Mouse (Mus musculus) layer of hippocampus, postnatal 36 days (tissue): ENCODE measurements at regions not wholly inside any gene's neighbourhood (a gene's known extent, or its start where the extent isn't known, plus 50 kb on each side); places are given as distances from the start of the nearest gene placed in this dataset.

Source experiments
- DNase-seq, 2 experiments: peaks; one replicate each; pipeline ENCODE4 v3.0.0; 2022

DNA sequence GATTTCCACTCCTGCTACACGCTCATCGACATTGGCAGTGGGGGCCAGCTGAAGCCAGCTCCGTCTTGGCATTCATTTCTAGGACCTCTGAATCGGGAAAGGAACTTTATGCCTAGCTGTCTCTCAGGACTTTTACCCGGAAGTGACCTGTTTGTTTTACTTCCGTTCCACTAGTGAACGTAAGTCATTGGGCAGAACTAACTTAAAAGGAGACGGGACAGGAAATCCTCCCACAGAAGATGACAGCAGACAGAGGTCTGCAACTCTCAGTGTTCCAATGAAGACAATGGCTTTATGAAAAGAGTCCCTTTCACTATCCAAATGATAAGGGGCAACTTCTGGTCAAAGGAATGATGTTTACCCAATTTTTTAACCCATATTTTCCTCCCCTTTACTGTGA lies 155.5 kb downstream of the Sec61b start:
- no peak for DNase-seq

DNA sequence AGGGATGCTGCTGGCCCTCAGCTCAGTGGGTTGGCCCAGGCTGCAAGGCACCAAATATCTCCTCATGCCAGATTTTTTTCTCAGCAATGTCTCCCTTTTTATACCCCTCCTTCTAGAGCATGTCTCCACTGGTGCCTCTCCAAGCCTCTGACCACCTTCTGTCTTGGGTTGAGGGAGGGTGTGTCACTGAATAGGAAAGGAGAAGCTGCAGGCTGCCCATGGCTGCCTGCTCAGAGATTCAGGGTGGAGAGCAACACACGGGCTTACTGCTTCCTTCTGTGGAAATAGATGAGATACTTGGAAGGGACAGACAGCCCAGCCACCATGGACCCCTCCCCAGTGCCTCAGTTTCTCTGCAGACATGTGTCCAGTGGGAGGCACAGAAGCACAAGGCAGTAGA lies 156.0 kb downstream of the Sec61b start:
- DNase-seq = no peak

DNA sequence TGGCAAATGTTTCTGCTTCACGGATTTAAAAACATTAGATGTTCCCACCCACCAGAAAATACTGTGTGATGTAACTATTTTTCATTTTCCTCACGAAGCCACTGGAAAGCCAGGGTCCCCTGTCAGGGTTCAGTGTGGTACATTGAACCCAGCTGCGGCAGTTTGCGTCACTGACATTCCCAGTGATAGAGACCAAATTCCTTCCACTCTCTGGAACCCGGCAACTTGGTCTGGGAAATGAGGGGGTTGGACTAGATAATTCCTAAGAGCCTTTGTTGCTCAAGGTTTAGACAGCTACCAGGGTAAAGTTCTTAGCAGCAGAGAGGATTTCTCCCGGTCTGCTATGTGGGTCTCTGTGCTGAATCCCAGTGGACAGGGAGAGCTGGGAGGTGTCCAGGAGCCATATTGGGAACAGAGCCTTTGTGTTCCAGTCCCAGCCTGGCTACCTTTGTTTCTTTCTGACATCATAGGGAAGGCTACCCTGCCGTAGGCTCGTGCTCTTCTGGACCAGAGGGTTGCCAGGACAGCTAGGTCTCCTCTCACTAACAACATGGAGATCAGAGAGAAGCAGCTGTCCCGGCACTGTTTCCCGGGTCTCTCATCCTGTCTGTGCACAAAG lies 164.5 kb downstream of the Sec61b start:
- no peak for DNase-seq

DNA sequence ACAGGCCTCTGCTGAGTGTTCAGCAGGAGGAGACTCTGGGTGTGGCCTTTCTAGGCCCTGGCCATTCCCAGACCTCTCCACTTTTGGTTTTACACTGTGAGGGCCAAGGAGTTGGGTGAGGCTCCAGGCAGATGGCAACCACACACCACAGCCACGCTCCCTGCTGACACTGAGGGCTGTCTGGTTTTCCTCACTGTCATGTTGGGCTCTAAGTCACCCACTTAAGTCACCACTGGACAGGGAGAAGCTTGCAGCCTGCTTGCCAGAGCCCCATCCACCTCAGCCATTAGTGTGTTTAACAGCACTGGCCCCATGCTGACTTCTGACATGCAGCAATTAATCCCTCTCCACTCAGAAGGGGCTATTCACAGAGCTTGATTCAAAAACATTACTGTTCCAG lies 170.6 kb downstream of the Sec61b start:
- no peak for DNase-seq

DNA sequence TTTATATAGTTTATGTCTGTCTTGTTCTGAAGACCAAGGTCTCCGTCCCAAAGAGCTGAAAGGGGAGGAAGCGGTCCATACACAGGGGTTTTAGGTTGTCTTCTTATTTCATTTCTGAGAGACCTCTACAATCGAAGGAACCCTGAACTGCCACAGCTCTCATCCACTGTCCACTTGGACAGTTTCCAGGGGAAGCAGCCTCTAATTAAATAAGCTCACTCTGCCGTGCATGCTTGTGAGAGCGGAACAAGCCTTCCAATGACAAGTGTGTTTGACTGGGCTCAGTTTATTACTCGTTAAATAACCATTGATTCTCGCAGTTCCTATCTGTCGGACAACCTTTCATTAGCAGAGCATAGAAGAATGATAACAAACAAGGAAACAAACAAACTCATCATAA lies 174.2 kb downstream of the Sec61b start:
- no peak for DNase-seq

DNA sequence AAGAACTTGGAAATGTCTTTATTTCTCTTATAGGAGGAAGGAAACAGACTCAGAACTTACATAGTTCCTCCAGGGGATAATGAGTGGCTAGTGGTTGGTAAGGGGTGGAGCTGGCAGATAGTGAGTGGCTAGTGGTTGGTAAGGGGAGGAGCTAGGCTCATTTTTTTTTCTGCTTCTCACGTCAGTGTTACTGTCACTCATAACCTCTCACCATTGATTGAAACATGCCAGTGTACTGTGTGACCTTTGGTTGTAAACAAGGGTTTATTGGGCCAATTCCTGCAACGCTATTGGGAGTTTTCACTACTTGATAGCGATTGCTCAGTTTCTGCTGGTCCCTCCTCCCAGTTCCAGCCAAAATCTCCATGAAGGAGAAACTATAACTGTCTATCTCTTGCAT lies 175.5 kb downstream of the Sec61b start:
- DNase-seq = no peak

DNA sequence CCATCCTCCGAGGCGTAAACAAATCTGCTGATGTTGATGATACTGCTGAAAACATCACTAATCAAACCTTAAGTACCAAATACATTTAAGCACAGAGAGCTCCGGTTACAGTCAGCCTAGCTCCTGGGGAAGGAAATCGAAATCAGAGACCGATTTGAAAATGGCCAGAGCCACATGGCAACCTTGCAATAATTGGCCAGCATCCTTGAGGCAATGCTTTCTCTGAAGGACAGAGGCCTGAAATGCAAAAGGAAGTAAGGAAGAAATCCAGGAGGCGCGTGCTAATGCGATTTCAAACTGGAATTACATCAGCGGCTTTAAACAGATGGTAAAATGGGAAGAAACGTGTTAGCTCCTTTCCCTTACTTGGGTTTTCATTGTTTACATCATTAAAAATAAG lies 177.1 kb downstream of the Sec61b start:
- no peak for DNase-seq

DNA sequence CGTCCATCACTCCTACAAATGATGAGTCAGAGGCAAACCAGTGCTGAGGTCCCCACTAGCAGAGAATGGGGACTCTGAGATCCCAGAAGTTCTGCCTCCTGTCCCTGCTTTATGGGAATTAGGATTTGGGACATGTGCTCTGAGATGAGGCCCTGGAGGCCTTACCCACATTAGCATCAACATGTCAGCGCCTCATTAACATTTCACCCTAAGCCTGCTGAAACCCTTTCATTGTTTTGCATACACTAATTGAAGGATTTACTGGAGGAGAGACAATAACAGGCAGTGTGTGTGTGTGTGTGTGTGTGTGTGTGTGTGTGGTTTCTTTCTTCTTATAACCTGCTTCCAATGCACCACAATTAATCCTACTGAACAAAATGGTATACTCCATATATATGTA lies 178.7 kb downstream of the Sec61b start:
- no peak for DNase-seq

DNA sequence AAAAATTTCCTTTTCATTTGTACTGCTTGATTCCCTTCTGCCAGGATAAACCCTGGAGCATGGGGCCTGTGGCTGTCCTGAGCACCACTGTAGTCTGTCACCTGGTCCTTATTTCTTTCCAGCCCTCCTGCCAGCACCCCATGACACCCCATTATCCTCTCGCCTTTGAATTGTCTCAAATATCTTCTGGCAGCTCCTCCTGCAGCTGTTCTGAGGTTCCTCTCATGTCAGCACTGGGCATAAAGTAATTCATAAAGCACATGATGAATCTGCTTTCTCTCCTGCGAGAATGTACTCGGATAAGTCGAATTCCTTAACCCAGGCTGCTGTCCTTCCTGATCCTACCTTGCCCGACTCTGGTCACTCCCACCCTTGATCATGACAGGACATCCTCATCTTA lies 195.1 kb downstream of the Sec61b start:
- no peak for DNase-seq

DNA sequence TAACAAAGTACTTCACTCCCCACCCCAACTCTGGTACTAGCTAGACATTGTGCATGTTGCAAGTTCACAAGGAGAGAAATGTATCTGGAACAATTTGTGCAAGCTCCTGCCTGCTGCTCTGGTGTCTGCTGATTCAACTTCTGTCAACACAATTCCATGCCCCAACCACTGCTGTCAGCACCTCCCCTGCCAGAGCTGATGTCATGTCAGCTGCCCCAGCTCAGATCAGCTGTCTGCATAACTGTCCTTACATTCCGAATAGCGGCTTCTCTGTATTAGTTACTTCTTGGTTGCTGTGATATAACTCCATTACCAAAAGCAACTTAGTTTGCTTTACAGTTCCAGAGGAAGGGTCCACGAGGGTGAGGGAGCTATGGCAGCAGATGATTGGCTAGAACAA lies 196.0 kb downstream of the Sec61b start:
- peak in 1 of 2 experiments; percentile 13 for DNase-seq

DNA sequence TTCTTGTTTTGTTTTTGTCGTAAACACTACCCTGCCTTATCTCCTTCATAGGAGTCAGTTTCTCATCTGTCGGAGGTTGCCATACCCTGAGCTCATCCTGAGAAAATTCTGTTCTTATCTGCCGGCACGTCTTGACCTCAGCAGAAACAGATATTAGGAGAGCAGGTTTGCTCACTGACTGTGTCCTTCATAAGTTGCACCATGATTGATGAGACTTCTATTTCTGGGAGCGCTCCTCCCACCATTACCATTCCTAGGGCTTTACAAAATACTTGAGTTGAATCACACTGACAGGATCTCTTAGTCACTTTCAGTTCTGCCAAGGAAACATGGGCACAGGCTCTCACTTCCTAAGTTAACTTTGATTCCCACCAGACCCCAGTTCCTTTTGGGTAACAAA lies 196.9 kb downstream of the Sec61b start:
- no peak for DNase-seq

DNA sequence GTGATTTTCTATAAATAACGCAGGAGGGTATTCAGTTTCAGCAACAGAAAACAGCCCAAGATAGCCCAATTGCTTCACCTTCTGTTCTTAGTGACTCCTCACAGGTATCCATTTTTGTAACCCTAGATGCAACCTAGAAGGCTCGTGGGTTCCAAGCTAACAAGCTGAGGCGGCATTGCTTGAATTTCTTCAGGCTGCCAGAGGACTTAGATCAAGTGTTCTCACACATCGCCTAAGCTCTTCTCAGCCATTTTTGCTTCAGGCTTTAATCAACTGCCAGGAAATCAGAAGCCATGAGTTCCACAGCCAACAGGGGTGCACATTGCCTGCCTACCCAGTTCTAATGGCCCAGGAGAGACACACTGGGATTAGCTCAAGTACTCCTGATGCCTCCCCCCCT lies 206.7 kb downstream of the Sec61b start:
- no peak for DNase-seq

DNA sequence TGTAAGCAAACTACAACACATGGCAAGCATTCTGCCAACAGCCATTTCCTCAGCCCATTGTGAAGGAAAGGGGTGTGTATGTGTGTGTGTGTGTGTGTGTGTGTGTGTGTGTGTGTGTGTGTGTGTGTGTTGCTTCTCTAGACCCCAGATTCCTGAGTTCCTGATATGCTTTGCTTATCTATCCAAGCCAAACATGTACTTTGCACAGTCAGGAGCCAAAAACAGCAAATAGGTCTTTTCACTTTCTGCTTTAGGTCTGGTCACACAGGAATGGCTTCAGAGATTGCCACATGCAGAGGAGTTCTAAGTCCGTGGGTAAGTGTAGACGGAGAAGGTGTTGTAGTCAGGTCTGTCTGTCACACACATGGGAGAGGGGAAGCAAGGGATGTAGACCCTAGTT lies 216.7 kb downstream of the Sec61b start:
- no peak for DNase-seq

DNA sequence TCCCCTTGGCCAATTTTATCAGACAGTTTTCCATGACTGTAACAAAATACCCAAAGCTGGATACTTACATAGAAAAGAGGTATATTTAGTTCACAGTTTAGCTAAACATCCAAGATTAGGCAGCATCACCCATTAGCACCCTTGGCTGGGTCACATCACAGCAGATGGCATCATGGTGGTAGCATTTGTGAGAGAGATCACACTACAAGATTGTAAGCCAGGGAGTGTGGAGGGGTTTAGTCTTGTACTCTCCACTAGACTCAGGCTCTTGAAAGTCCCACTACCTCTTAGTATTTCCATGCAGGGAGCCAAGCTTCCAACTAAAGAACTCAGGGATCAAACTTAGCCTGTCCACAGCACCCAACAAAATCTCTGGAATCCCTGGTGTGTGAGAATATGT lies 218.2 kb downstream of the Sec61b start:
- DNase-seq = no peak

DNA sequence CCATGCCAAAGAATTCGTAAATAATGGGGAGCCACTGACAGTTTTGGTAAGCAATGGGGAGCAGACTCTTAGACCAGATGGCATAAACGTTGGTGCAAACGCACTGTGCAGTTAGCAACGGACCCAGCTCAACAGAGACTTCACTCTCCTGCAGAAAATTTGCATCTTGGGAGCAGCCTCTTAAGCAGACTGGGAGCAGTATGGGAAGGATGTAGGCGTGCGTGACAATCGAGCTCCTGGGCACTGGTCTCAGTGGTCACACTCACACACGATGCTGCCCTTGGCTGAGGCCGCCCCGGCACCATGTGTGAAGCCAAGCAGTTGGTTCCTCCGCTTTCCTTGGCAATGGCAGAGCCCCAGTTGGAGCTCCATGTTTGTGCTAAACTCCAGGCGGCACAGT lies 218.8 kb downstream of the Sec61b start:
- DNase-seq = peak; percentile 70 to 77

DNA sequence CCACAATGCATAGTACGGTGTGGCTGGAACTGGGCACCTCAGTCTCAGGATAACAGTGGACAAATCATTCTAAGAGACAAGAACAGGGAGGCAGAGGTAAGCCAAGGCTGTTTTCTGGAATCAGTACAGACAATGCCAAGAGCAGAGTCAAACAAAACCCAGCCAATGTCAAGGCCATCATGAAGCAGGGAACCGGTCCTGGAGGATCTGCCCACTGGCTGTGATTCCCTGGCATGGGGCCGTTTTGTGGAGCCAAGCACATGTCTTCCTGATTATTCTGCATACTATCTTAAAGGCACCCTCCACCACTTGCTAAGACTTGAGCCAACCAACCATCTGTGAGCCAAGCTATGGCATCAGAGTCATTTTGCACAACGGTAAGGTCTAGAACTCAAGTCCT lies 222.6 kb downstream of the Sec61b start:
- no peak for DNase-seq

DNA sequence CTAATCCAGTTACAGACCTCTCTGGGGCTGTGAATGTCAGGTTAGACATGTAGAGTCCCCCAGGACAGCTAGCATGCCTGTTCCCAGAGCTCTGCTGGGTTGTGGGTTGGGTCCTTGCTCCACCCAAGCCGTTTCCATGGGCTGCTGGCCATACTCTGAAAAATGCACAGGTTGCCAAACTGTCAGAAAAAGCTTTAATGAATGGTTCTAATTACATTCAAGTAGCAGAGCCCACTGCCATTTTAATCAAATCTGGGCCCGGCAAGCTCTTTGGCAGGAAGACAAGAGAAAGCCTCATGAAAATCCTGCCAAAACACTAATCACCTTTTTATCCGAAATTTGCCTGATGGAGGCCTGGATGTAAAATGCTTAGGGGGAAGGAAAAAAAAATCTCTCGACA lies 224.1 kb downstream of the Sec61b start:
- DNase-seq = peak in 1 of 2 experiments; percentile 20

DNA sequence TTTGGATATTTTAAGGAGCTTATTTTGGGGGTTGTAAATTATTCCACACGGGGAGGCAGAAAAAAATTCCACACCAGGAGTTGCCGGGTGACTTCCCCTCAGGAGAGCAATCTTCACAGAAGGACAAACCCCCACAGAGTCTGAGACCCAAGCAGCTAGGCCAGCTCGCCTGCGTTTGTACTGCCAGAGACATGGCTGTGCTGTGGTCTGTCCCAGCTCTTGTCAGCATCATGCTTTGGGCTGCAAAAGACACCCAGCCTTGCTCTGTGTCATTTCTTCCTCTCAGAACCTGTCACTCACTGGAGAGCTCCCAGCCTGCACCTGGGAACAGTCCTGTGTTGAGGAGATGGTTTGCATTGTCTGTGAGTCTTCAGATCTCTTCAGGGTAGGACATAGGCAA lies 224.5 kb downstream of the Sec61b start:
- peak in 1 of 2 experiments; percentile 16 for DNase-seq

DNA sequence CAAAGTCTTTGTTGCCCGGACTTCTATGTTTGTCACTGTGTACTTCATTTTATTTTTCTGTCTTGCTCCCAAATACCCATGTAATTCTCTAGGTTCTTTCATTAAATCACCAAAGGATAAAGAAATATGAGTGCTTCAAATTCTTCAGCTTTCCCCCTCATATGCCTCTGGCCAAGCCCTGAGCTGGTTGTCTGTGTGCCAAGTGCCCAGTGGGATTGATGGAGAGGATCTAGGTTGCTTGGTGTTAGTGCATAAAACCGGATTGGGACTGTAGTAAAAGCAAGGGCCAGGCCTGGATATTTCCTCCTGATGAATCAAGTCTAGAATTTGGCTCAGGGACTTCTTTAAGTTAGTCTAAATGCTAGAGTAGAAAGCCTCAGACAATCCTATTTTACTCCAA lies 229.0 kb downstream of the Sec61b start:
- DNase-seq = no peak

DNA sequence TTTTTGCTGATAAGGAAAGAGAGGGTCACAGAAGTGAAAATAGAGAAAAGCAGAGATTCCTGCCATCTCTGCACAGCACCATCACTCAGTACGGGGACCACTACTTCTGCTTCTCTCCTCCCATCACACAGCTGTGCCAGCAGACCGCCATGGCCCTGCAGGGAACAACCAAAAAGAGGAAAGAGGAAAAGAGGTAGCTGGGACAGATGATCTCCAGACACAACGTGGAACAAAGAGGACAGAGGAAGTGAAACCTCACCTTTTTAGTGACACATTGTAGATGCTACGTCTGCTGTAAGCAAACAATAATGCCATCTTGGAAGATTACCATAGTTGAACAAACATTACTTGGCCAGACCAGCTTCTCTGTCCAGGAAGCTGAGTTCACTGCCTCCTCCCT lies 230.1 kb downstream of the Sec61b start:
- no peak for DNase-seq

DNA sequence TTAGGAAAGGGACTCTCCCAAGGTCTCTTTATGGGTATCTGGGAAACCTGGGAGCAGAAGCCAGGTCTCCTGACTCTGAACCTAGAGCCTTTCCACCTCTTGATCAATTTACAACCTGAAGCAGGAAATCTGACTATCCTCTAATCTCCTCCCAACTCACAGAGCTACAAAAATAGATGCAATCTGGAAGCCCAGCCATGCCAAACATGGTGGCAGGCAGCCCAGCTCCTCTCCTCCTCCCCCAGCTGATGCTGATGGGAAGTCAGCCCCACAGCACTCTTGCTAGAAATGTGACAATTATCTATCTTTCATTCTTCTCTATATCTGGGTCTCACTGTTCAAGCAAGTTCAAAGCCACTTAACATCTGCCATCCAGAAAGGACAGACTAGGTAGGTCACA lies 233.5 kb downstream of the Sec61b start:
- DNase-seq = peak; percentile 83 to 86

DNA sequence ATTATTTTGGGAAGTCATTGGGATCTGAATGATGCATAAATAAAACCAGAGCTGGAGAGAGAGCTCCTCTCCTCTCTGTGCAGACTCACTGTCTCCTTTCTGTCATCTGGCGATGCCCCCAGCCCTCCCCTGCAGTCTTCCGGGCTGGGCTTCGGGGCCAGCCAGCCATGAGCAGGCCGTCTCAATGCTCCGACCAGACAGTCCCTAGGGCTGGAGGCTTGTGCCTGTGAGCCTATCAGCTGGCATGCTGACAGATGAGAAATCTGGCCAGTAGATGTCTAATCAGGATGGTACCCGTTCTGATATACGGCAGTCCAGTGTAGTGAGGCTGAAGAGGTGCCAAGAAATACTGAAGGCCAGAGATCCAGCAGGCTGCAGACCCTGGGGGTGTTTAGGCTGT lies 238.9 kb downstream of the Sec61b start:
- DNase-seq = no peak

DNA sequence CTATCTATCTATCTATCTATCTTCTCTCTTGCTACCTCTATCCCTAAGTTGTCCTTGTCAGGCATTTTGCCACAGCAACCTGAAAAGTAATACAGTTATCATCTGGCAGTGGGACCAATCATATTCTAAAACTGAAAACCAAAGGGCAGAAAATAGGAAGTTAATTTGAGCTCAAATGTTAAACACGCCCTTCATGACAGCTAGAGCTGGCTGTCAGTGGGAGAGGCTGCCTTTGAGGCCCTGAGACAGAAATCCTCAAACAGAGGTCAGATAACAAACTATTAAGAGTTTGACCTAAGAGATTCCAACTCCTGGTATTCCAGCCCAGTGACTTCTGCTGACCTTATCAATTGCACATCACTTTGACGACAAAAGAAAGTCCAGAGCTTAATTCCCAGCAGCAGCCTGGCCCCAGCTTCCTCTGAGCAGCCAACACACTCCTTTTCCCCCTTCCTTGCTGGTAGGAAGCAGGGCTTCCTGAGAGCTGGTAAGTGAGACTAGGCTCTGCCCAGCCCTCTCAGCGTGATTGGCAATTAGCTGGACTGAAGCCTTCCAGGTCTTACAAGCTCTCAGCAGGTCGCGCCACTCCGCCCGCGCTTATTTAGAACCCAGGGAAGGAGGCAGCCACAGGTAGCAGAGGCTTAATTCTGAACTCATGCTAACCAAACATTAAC lies 250.0 kb downstream of the Sec61b start:
- DNase-seq = no peak

DNA sequence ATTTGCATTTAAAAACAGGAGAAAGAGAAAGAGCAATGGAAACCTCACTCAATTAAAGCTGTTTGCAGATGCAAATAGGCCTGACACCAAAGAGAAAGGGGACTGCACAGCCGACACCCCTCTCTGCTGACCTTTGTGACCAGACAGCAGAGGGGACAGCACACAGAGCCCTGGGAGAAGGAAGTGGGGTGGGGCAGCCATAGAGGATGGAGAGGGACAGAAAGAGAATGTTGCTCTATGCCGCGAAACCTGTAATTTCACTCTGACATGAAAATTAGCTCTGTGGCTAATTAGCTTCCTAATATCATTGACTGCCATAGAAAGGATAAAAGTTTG lies 250.5 kb downstream of the Sec61b start:
- DNase-seq = no peak
